Mouse (Mus musculus) kidney, postnatal 14 days (tissue): ENCODE measurements around the gene Col24a1.

Experiments
- DNase-seq: peaks from one replicate; pipeline ENCODE4 v3.0.0; 2022; ENCODE audit warnings: mixed read lengths

Col24a1 gene

GRCm38 (mm10) chr3:145575743-145576481, 283.6 kb downstream of the Col24a1 start, which contains the start of gene Znhit6:
TSS of gene Znhit6 (plus strand) at chr3:145576205.
- DNase-seq: peak; percentile 96

- no peak for DNase-seq
Observed at GRCm38 (mm10) chr3:145576482-145576822, 284.2 kb downstream of the Col24a1 start.

GRCm38 (mm10) chr3:145576876-145577275, 284.6 kb downstream of the Col24a1 start:
- DNase-seq: no peak

- DNase-seq: no peak
Observed at GRCm38 (mm10) chr3:145583043-145583442, 290.8 kb downstream of the Col24a1 start.

GRCm38 (mm10) chr3:145583522-145584200, 291.4 kb downstream of the Col24a1 start:
- no peak for DNase-seq

- DNase-seq: no peak
Observed at GRCm38 (mm10) chr3:145590562-145590961, 298.3 kb downstream of the Col24a1 start.

GRCm38 (mm10) chr3:145591841-145592542, 299.7 kb downstream of the Col24a1 start:
- DNase-seq: peak; percentile 19

- no peak for DNase-seq
Observed at GRCm38 (mm10) chr3:145595354-145595753, 303.1 kb downstream of the Col24a1 start.

GRCm38 (mm10) chr3:145599059-145599458, 306.8 kb downstream of the Col24a1 start:
- no peak for DNase-seq

- DNase-seq: no peak
Observed at GRCm38 (mm10) chr3:145600801-145601200, 308.5 kb downstream of the Col24a1 start.

- DNase-seq: no peak
Observed at GRCm38 (mm10) chr3:145601345-145601744, 309.1 kb downstream of the Col24a1 start.
